Mouse (Mus musculus): ENCODE data around the gene Gtf2e1.

DNA sequence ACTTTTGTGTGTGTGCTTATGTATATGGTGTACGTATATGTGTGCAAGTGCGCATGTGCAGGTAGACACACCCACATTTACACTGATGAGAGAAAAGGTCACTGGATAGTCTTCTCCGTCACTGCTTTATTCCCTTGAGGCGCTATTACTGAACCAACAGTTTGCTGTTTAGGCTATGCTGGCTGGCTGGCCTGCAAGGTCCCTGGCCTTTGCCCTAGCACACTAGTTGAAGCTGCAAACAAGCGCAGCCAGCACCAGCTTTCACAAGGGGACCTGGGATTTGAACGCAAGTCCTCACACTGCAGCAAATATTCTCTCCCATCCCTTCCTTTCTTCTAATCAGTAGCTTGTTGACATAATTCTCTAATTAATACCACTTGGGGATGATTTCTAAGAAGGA, 9.4 kb downstream of the Gtf2e1 start:
- TF ChIP-seq CTCF (IDR thresholded peaks at IDR 0.05; ENCODE audit: control insufficient read depth, insufficient read depth, low read length) (no peak), POLR2A (IDR thresholded peaks at IDR 0.05; ENCODE audit: borderline replicate concordance, control insufficient read depth, low read depth, low read length) (no peak)

Measured in bone marrow, adult 2 months (tissue).